Mouse (Mus musculus): ENCODE measurements around the gene Plxnb3.
"Not testable (repeated sequence)": the region's sequence is repeated elsewhere in the genome, so short reads cannot be mapped to it uniquely, and the experiment has no call there.

Plxnb3 gene

GRCm38 (mm10) chrX:73756334-73757140 lies at the start of gene Plxnb3:
Plxnb3 (plus strand) TSS chrX:73757090.
- DNase-seq (ENCODE audit: low read depth, low spot score): no peak

- no peak for DNase-seq (ENCODE audit: low read depth, low spot score)
These were observed 41.3 kb upstream of the Plxnb3 start for GRCm38 (mm10) chrX:73715476-73716108.

GRCm38 (mm10) chrX:73716109-73716661 lies 40.7 kb upstream of the Plxnb3 start, which contains the start of the genes Bcap31 and Abcd1:
Bcap31 (minus strand) TSS chrX:73716175.
Abcd1 (plus strand) TSS chrX:73716597.
- DNase-seq (ENCODE audit: low read depth, low spot score): peak; percentile 88

- no peak for DNase-seq (ENCODE audit: low read depth, low spot score)
These were observed 40.0 kb upstream of the Plxnb3 start for GRCm38 (mm10) chrX:73716709-73717545.

DNA sequence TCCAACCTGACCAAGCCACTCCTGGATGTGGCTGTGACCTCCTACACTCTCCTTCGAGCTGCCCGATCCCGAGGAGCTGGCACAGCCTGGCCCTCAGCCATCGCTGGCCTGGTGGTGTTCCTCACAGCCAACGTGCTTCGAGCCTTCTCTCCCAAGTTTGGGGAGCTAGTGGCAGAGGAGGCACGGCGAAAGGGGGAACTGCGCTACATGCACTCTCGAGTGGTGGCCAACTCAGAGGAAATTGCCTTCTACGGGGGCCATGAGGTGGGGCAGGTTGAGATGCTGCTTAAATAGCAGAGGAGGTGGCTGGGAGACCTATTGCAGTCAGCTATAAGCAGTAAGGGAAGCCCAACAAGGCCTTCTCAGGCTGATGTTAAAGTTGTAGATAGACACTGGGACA lies 39.2 kb upstream of the Plxnb3 start:
- no peak for DNase-seq (ENCODE audit: low read depth, low spot score)

DNA sequence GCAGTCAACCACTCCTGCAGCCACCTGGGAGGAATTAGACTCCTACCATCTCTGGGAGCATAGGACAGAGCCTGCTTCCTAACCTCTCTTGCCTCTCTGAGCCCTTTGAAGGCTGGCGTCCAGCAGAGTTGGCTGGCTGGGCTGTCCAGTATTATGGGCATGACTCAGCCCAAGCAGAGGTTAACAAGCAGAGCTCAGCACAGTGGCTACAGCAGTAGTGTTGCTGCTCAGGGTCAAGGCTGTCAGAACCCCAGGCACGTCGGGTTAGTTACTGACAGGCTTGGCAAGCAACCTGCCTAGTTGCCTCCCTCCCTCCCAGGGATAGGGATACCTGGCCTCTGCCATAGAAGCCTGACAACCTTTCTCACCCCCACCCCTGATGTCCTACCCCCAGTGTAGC lies 38.6 kb upstream of the Plxnb3 start:
- DNase-seq (ENCODE audit: low read depth, low spot score): no peak

DNA sequence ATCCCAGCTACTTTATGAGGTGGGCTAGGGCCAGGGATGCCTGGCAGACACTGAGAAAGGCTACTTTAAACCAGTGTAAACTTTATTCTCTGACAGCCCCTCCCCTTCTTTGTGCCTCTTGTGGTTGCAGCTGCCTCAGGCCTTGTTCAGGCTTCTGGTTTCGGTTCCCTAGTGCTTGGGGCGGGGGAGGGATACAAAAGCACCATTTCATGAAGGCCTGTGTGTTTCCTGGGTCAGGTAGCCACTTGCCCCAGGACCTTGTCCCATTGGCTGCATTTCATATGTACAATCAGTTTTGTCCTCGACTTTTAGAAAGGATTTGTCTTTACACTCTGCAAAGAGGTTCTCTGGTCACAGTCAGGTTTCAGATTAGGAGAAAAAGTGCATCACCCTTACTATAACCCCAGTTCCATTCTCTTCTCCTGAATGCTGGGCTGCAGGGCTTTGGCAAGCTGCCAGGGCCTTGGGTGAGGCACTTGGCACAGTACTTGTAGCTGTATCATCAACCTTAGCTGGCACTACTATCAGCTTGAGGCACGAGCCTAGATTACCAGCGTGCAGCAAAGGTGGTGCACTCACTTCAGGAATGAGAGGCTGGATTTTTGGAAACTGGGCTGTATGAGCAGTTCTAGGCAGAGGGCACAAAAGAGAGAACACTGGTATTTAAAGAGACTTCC lies 38.1 kb upstream of the Plxnb3 start:
- no peak for DNase-seq (ENCODE audit: low read depth, low spot score)

DNA sequence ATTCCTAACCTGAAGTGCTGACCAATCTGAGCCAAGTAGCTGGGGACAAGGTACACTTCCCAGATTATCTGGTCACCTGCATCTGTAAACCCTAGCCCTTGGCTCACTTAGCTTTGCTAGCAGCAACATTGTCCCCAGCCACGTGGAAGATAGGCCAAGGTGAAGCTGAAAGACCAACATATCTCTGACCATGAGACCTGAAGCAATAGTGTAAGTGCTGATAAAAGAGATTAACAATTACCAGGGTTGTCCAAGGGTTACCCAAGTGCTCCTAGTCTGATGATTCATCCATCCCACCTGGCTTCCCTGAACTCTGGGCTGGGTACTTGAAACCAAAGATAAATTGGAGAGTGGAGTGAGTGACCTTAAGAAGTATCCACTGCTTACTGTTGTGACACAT lies 26.0 kb upstream of the Plxnb3 start:
- no peak for DNase-seq (ENCODE audit: low read depth, low spot score)

GRCm38 (mm10) chrX:73738155-73738554 lies 18.7 kb upstream of the Plxnb3 start:
- DNase-seq (ENCODE audit: low read depth, low spot score): no peak

GRCm38 (mm10) chrX:73739151-73739550 lies 17.7 kb upstream of the Plxnb3 start:
- DNase-seq (ENCODE audit: low read depth, low spot score): no peak

DNA sequence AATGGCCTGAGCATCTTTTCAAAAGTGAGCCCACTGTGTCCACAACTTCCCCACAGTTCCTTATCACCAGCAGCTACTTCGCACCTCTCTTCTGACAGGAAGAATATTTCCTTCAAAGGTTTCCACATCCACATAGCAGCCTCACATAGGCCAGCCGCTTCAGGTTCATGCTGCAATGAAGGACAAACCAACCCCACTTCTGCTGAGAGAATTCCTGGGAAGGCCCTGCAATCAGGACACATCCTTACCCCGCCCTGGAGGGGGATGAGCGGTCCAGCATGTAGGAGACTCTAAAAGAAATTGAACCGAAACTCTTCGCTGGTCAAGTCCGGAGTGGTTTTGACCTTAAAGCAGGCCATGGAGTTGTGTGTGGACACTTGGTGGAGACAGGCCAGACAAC lies 17.0 kb upstream of the Plxnb3 start:
- DNase-seq (ENCODE audit: low read depth, low spot score): not testable (repeated sequence)

GRCm38 (mm10) chrX:73744774-73745481 lies 12.0 kb upstream of the Plxnb3 start:
- DNase-seq (ENCODE audit: low read depth, low spot score): no peak

DNA sequence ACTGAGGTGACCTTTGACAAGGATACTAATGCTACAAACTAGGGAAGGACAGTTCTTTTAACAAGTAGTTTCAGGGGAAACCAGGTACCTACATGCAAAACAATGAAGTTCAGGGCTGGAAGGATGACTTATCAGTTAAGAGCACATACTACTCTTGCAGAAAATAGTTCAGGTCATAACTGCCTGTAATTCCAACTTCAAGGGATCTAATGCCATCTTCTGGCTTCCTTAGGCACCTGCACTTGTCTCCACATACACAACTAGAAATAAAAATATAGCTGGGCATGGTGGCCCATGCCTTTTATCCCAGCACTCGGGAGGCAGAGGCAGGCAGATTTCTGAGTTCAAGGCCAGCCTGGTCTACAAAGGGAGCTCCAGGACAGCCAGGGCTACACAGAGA lies 7.9 kb upstream of the Plxnb3 start:
- no peak for DNase-seq (ENCODE audit: low read depth, low spot score)

GRCm38 (mm10) chrX:73758611-73759290 lies 1.9 kb downstream of the Plxnb3 start:
- DNase-seq (ENCODE audit: low read depth, low spot score): no peak

GRCm38 (mm10) chrX:73765311-73765710 lies 8.4 kb downstream of the Plxnb3 start:
- DNase-seq (ENCODE audit: low read depth, low spot score): no peak

DNA sequence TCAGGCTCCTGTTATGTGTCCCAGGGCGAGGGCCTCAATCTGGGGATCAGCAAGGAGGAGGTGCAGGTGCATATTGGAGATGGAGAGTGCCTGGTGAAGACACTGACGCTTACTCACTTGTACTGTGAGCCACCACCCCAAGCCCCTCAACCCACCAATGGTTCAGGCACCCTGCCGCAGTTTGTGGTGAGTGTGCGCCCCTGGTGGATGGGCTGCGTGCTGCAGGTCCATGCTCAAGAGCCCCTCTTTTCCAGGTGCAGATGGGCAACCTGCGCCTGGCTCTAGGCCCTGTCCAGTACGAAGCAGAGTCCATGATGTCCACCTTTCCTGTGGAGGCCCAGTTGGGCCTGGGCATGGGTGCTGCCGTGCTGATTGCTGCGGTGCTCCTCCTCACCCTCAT lies 10.4 kb downstream of the Plxnb3 start:
- DNase-seq (ENCODE audit: low read depth, low spot score): no peak

GRCm38 (mm10) chrX:73774168-73774760 lies 17.4 kb downstream of the Plxnb3 start, which contains the start of gene Srpk3:
Srpk3 (plus strand) TSS chrX:73774405.
- DNase-seq (ENCODE audit: low read depth, low spot score): no peak

DNA sequence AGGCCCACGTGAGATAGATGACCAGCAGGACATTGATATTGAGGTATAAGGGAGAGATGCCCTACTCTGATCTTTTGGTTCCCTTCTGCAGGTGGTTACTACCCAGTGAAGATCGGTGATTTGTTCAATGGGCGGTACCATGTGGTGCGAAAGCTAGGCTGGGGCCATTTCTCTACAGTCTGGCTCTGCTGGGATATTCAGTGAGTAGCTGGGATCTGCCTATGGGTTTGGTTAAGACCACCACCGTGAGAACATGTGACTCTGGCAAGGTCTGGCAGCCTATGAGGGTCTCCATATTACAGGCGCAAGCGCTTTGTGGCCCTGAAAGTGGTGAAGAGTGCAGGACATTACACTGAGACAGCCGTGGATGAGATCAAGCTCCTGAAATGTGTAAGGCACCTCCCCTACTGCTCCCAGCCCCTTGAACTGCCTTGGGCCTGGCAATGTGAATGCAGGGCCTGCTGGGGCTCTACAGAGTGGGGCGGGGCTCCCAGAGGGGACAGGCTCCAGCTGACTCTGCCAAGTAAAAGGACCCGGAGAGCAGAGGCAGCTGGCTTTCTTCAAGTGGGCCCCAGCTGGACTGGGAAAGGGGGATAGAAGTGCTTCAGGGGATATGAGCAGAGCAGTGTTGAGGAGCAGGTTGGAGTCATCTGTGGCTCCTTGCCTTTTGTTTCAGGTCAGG lies 18.1 kb downstream of the Plxnb3 start:
- DNase-seq (ENCODE audit: low read depth, low spot score): no peak

- no peak for DNase-seq (ENCODE audit: low read depth, low spot score)
These were observed 25.3 kb downstream of the Plxnb3 start for GRCm38 (mm10) chrX:73782227-73782626.

All from WW6 (cell line).